Mouse (Mus musculus) intestine, embryonic 15.5 days (tissue): ENCODE measurements around the gene Rccd1. TPM values are rescaled to one million over a fixed set of nuclear protein-coding genes. Genes with fewer than 3 reads are reported as not detected.

Experiments used
- ATAC-seq: fragments of 200-750 bp; cut with Nextera tagmentation; 2 replicates; pipeline ENCODE4 v1.8.0; 2017; ENCODE audit warnings: moderate TSS enrichment, moderate library complexity
- H3K27ac ChIP-seq: fragments of 300-500 bp; sonication (generic); 2 replicates; pipeline ENCODE4 v1.5.1; 2015; ENCODE audit warnings: mild to moderate bottlenecking, inconsistent platforms
- H3K27me3 ChIP-seq: fragments of 300-500 bp; sonication (generic); replicated peaks from 2 replicates; pipeline ENCODE4 v1.6.1; 2015; ENCODE audit warnings: inconsistent platforms
- H3K36me3 ChIP-seq: fragments of 300-500 bp; sonication (generic); 2 replicates; pipeline ENCODE4 v1.6.1; 2015; ENCODE audit warnings: inconsistent platforms
- H3K4me1 ChIP-seq: fragments of 300-500 bp; sonication (generic); replicated peaks from 2 replicates; pipeline ENCODE4 v1.6.1; 2015; ENCODE audit warnings: inconsistent platforms
- H3K4me2 ChIP-seq: fragments of 300-500 bp; sonication (generic); replicated peaks from 2 replicates; pipeline ENCODE4 v1.6.1; 2015; ENCODE audit warnings: mild to moderate bottlenecking, inconsistent platforms
- H3K4me3 ChIP-seq: fragments of 300-500 bp; sonication (generic); replicated peaks from 2 replicates; pipeline ENCODE4 v1.5.1; 2015; ENCODE audit warnings: inconsistent platforms
- H3K9ac ChIP-seq: fragments of 300-500 bp; sonication (generic); 2 replicates; pipeline ENCODE4 v1.6.1; 2015; ENCODE audit warnings: inconsistent platforms
- H3K9me3 ChIP-seq: fragments of 300-500 bp; sonication (generic); 2 replicates; pipeline ENCODE4 v1.6.1; 2016; ENCODE audit warnings: inconsistent platforms
- WGBS: fragments of 180-500 bp; shearing (Covaris S2); methylation state at CpG from one replicate; pipeline ENCODE4 v1.1.7; 2015; 5-methylcytosine and 5-hydroxymethylcytosine counted together
- polyA plus RNA-seq: library from polyadenylated mRNA; unstranded; fragments of >200 nt; fragmentation: Nextera tagmentation; extraction: Ambion mirVana; gene quantifications from 2 replicates; pipeline ENCODE4 v1.2.1, GENCODE M21; 2015

Rccd1 gene
- polyA plus RNA-seq, 1 experiment from 2014 or later: 9.3 TPM

DNA sequence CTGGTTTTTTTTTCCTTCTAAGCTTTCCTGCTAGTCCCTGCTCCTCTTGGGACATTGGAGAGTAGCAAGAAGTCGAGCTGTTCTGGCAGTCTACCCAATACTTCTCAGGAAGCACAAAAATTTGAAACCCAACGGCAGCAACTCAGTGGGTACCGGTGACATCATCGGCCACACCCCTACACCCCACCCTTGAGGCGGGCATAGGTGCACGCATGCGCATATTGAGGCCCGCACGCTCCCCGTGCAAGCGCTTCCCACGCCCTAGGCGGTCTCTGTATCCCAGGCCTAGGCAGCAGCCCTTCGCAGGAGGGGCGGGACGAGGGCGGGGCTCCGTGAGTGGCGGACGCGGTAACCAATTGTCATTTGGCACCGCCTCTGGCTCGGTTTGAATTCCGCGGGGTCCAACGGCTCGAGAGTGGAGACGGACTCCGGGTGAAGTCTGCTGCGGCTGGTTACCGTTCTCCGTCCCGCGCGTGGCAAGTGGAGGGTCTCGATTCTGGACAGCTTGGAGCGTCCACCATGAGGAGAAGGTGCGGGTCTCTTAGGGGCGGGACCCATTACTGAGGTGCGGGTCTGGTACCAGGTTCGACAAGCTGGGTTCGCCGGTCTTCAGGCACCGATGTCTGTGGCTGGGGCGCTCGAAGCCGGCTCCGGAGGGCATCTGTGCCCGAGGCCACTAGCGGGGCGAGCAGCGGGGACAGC is 30.0 kb downstream of the Rccd1 start, which contains the start of gene Prc1:
TSS of gene Prc1 (plus strand) at position 389 of the 702 bp plus-strand sequence.
- Histone ChIP-seq H3K4me2 (peak within 1 kb of the TSS; percentile 64), H3K36me3 (0 out of 2 replicates have a peak, but pooled peaks cover 6% of the 10 kb centered on the region), H3K9ac (peak within 1 kb of the TSS; percentile 55), H3K9me3 (no peaks in the 10 kb centered on the region), H3K4me3 (peak within 1 kb of the TSS; percentile 66), H3K27me3 (no peaks in the 10 kb centered on the region), H3K4me1 (peaks cover 3% of the 10 kb centered on the region; the same call in 1 of the 2 replicates), H3K27ac (peak within 1 kb of the TSS; percentile 78)
- WGBS: under 1% methylated on average over 52 of the region's 52 CpGs
- ATAC-seq: peak; percentile 99

- Histone ChIP-seq H3K4me2 (no peak overlapping the region), H3K27me3 (no peaks in the 10 kb centered on the region), H3K9ac (no peak overlapping the region), H3K4me1 (0 out of 2 replicates have a peak, but pooled peaks cover 2% of the 10 kb centered on the region), H3K36me3 (peaks cover 50% of the 10 kb centered on the region), H3K27ac (no peak overlapping the region), H3K9me3 (no peaks in the 10 kb centered on the region), H3K4me3 (no peak overlapping the region)
- 80% methylated on average over 10 of the region's 10 CpGs for WGBS
- ATAC-seq: no peak
Measured at GRCm38 (mm10) chr7:80287736-80288135, 36.5 kb downstream of the Rccd1 start.

DNA sequence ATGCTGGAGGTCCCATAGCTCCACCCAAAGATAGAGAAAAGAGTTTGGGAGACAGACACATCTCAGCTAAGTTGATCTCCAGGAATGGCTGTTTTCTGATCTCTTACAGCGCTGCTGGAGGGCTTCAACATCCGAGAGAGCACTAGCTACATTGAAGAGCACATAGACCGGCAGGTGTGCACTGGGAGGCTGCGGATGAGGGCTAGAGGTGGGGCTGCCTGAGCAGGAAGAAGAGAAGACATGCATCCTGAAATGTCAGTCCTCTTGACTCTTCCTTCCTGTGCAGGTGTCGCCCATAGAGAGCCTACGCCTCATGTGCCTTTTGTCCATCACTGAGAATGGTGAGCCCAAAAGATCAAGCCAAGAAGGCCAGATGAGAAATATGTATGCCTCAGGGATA is 38.5 kb downstream of the Rccd1 start:
- no peak overlapping the region for H3K27ac ChIP-seq
- H3K27me3 ChIP-seq: no peaks in the 10 kb centered on the region
- H3K4me3 ChIP-seq: no peak overlapping the region
- 94% methylated on average over 6 of the region's 6 CpGs for WGBS
- H3K9me3 ChIP-seq: no peaks in the 10 kb centered on the region
- H3K9ac ChIP-seq: no peak overlapping the region
- H3K4me2 ChIP-seq: no peak overlapping the region
- ATAC-seq: no peak
- H3K4me1 ChIP-seq: 0 out of 2 replicates have a peak, but pooled peaks cover 2% of the 10 kb centered on the region
- H3K36me3 ChIP-seq: peaks cover 50% of the 10 kb centered on the region

- 87% methylated on average over 5 of the region's 5 CpGs for WGBS
- H3K9ac ChIP-seq: no peak overlapping the region
- H3K4me3 ChIP-seq: no peak overlapping the region
- H3K27me3 ChIP-seq: no peaks in the 10 kb centered on the region
- H3K4me1 ChIP-seq: 0 out of 2 replicates have a peak, but pooled peaks cover 2% of the 10 kb centered on the region
- H3K36me3 ChIP-seq: peaks cover 46% of the 10 kb centered on the region
- H3K4me2 ChIP-seq: no peak overlapping the region
- no peaks in the 10 kb centered on the region for H3K9me3 ChIP-seq
- ATAC-seq: no peak
- H3K27ac ChIP-seq: no peak overlapping the region
Measured at GRCm38 (mm10) chr7:80284391-80284790, 39.9 kb downstream of the Rccd1 start.

DNA sequence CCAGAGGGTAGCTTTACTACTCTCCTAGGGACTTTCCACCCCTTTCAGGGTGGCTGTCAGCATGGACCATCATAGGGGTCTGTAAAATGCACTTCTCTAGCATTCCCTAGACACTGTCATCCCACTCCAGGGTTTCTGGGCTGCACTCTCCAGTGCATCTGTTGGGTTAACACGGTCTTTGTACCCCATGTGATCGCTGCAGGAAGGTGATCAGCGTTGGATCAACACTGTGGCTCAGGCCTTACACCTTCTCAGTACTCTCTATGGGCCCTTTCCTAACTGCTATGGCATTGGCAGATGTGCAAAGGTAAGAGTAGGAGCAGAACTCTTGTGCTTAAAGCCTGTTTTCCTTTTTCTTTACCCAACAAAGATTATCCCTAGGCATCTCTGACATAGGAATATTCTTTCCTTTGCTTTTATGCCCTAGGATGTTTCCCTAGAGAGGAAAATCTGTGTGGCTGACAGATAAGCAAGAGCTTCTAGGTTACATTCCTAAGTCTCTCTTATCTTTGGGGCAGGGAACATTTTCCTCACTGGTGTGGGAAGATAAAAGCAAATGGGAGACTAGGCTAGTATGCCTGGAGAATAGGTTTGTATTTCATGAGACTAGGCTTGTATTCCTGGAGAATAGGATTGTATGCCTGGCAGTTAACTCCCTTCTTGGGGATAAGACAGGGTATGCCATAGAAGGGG is 40.9 kb downstream of the Rccd1 start:
- Histone ChIP-seq H3K36me3 (peaks cover 48% of the 10 kb centered on the region), H3K27me3 (no peaks in the 10 kb centered on the region), H3K27ac (no peak overlapping the region), H3K4me2 (no peak overlapping the region), H3K4me1 (0 out of 2 replicates have a peak, but pooled peaks cover 2% of the 10 kb centered on the region), H3K9ac (no peak overlapping the region), H3K9me3 (no peaks in the 10 kb centered on the region), H3K4me3 (no peak overlapping the region)
- no peak for ATAC-seq
- 82% methylated on average over 3 of the region's 3 CpGs for WGBS

DNA sequence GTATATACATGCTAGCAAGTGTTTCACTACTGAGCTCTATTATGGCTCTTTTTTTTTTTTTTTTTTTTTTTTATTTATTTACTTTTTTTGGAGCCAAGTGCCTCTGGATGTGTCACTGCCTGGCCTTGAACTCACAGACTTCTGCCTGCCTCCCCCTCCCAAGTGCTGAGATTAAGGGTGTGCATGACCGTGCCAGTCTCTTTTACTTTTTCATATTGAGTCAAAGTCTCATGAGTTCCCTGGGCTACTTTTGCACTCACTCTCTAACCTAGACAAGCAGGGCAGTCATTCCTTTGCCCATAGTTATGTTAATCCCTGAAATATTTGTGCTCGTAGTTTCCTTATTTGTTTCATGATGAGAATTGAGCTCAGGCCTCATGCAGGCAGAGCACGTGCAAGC is 42.6 kb downstream of the Rccd1 start:
- no peaks in the 10 kb centered on the region for H3K27me3 ChIP-seq
- H3K9me3 ChIP-seq: no peaks in the 10 kb centered on the region
- H3K9ac ChIP-seq: no peak overlapping the region
- 0 out of 2 replicates have a peak, but pooled peaks cover 2% of the 10 kb centered on the region for H3K4me1 ChIP-seq
- H3K4me2 ChIP-seq: no peak overlapping the region
- peaks cover 33% of the 10 kb centered on the region for H3K36me3 ChIP-seq
- 80% methylated on average over 3 of the region's 3 CpGs for WGBS
- H3K27ac ChIP-seq: no peak overlapping the region
- no peak for ATAC-seq
- no peak overlapping the region for H3K4me3 ChIP-seq

DNA sequence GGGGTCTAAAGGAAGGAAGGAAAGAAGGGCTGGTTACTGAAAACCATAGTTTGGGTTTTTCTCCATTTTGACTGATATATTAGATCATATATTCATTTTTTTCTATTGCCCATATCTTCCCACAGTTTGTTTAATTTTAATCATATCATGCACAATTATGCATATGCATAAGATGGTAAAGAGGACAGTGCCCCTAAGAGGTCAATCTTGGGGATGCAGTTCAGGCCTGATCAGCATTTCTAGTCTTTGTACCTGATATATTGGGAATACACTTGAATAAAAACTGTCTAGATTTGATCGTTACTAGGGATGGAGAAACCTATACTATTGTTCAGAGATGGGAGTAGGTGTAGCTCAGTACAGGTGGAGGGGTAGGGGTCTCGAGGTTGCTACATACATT is 43.3 kb downstream of the Rccd1 start:
- H3K4me2 ChIP-seq: no peak overlapping the region
- ATAC-seq: no peak
- H3K4me1 ChIP-seq: 0 out of 2 replicates have a peak, but pooled peaks cover 2% of the 10 kb centered on the region
- no peaks in the 10 kb centered on the region for H3K27me3 ChIP-seq
- 92% methylated on average over 2 of the region's 2 CpGs for WGBS
- H3K9me3 ChIP-seq: no peaks in the 10 kb centered on the region
- H3K27ac ChIP-seq: no peak overlapping the region
- H3K4me3 ChIP-seq: no peak overlapping the region
- peaks cover 29% of the 10 kb centered on the region for H3K36me3 ChIP-seq
- no peak overlapping the region for H3K9ac ChIP-seq

- H3K4me2 ChIP-seq: no peak overlapping the region
- no peak overlapping the region for H3K4me3 ChIP-seq
- 0 out of 2 replicates have a peak, but pooled peaks cover 2% of the 10 kb centered on the region for H3K9me3 ChIP-seq
- 80% methylated on average over 10 of the region's 10 CpGs for WGBS
- H3K4me1 ChIP-seq: 0 out of 2 replicates have a peak, but pooled peaks cover 2% of the 10 kb centered on the region
- no peak for ATAC-seq
- no peak overlapping the region for H3K9ac ChIP-seq
- no peak overlapping the region for H3K27ac ChIP-seq
- peaks cover 29% of the 10 kb centered on the region for H3K36me3 ChIP-seq
- no peaks in the 10 kb centered on the region for H3K27me3 ChIP-seq
Measured at GRCm38 (mm10) chr7:80280032-80280431, 44.2 kb downstream of the Rccd1 start.

GRCm38 (mm10) chr7:80276374-80276773 is 47.9 kb downstream of the Rccd1 start:
- WGBS: 88% methylated on average over 4 of the region's 4 CpGs
- Histone ChIP-seq H3K4me3 (no peak overlapping the region), H3K27me3 (no peaks in the 10 kb centered on the region), H3K4me2 (no peak overlapping the region), H3K9ac (no peak overlapping the region), H3K9me3 (0 out of 2 replicates have a peak, but pooled peaks cover 5% of the 10 kb centered on the region), H3K27ac (no peak overlapping the region), H3K4me1 (no peaks in the 10 kb centered on the region), H3K36me3 (peaks cover 30% of the 10 kb centered on the region)
- ATAC-seq: no peak

DNA sequence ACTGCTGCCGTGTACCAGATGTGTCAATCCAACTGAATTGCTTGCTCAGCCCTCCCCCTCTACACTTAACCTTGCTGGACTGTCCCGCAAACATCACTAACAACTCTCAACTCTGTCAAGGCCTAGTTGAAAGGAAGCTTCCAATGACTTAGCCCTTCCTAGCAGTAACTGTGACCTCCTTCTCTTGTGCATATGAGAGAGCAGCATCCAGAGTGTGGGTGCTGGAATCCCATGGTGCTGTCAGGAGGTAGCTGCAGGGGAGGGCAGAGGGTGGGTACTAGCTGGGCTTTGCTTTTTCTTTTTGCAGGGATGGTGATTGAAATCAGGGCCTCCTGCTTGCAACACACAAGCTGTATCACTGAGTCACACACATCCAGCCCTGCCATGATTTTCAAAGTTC is 50.8 kb downstream of the Rccd1 start:
- peaks cover 8% of the 10 kb centered on the region for H3K4me1 ChIP-seq
- no peak overlapping the region for H3K4me2 ChIP-seq
- no peak for ATAC-seq
- H3K4me3 ChIP-seq: no peak overlapping the region
- 0 out of 2 replicates have a peak, but pooled peaks cover 5% of the 10 kb centered on the region for H3K9me3 ChIP-seq
- peaks cover 25% of the 10 kb centered on the region for H3K36me3 ChIP-seq
- 89% methylated on average over 2 of the region's 2 CpGs for WGBS
- H3K27ac ChIP-seq: no peak overlapping the region
- no peaks in the 10 kb centered on the region for H3K27me3 ChIP-seq
- H3K9ac ChIP-seq: no peak overlapping the region

DNA sequence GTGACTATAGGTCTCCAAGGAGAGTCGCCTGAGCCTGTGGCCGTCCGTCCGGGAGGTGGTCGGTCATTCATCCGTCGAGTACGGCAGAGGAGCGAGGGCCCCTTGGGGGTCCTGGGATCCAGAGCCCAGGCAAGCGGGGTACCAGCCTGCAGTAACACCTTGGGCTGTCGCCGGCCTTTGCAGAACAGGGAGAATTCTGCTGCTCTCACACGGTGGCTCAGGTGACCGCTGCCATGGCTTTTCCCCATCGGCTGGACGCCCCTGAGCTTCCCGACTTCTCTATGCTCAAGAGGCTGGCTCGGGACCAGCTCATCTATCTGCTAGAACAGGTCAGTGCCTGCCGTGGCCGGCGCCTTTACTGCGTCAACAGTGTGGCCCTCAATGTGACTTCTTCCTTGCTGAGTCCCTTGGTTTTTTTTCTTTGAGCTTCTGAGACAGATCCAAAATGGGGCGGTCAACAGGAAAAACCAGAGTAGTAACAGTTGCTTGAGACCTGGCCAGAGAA is 54.5 kb downstream of the Rccd1 start:
- under 1% methylated on average over 23 of the region's 23 CpGs for WGBS
- Histone ChIP-seq H3K27me3 (no peaks in the 10 kb centered on the region), H3K27ac (peak overlapping the region; percentile 61), H3K36me3 (peaks cover 29% of the 10 kb centered on the region), H3K4me3 (peak overlapping the region; percentile 78), H3K4me1 (peaks cover 11% of the 10 kb centered on the region), H3K9ac (peak overlapping the region; percentile 81), H3K4me2 (peak overlapping the region; percentile 79), H3K9me3 (0 out of 2 replicates have a peak, but pooled peaks cover under 1% of the 10 kb centered on the region)
- peak; percentile 66 for ATAC-seq
